Mouse (Mus musculus) neutrophil, adult 5-6 weeks (primary cell): ENCODE data around the gene Tarbp2. TPM values are rescaled to one million over a fixed set of nuclear protein-coding genes. Genes with fewer than 3 reads are reported as not detected.
A peak's percentile ranks its signal among the peaks of the same experiment; 100 is the strongest.

ENCODE experiments used
- ATAC-seq: fragments of 151-379, 151-347 bp; 2 replicates; pipeline ENCODE4 v1.8.0; 2017; ENCODE audit warnings: mild to moderate bottlenecking, moderate TSS enrichment; ENCODE audit not compliant: insufficient number of reproducible peaks, poor library complexity, low FRiP score, severe bottlenecking; ENCODE audit errors: extremely low read depth
- total RNA-seq: library from RNA; stranded (forward); fragments of 200-1000 nt; gene quantifications from 2 replicates; pipeline ENCODE4 v1.2.3, GENCODE M21; 2017

Gene Tarbp2
- total RNA-seq, 1 experiment from 2014 or later = 29.1 TPM

DNA sequence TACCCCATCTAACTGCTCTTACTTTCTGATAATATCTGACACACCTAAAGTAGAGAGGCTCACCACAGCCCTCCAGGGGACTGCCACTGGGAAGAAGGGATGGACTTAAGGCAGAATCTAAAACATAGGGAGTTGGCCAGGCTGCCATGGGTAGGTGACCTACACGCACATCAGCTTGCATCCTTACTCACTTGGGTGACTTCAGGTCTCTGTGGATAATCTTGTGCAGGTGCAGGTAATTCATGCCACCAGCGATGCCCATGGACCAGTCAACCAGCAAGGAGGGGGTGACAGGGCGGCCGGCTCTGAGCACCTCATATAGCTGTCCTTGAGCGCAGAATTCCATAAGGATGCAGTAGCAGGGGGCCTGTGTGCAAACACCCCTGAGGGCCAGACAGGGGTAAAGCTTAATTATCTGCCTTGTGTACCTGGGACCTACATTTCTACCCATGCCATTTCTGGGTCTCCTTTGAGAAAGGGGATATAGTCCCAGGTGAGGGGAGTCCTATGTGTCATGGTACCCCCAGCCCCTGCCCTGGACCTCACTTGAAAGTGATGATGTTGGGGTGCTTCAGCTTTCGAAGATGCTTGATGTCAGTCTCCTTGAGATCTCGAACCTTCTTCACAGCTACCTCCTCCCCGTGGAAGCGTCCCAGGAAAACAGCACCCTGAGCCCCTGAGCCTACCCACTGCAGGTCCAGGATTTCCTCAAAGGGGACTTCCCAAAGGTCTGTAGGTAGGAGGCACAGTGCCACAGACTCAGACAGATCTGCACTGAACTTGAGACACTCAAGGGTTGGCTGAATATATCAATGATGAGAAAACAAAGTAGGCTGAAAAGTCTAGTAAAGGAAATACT is 13.8 kb upstream of the Tarbp2 start:
- no peak for ATAC-seq

DNA sequence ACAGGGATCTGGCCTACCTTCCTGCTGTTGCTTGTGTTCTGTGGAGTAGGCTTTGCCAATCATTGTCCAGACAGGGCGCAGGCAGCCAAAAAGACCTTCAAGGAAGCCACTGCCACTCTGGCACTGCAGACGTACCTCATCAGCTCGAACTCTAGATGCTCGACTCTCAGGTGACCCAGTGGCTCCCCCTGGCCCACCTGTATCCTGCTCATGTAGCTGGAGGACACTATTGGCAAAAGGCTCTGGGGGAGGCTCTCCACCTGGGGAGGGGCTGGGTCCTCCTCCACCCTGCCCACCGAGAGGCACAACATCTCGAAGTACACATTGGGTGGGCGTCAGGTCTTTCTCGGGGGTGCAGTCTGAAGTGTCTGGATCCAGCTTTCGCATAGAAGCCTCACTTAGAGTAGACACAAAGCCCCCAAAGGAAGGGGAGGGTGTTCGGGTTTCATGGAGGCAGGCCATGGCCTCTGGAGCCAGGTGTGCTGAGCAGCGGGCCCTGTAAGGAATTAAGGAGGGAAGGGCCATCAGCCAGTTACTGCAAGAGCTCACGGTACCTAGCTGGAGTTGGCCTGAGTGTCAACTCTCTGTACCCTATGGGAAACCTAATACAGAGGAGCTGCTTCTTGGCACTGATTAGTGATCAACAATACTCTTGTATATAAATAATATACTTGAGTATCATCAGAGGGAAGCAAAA is 12.8 kb upstream of the Tarbp2 start:
- ATAC-seq = no peak

DNA sequence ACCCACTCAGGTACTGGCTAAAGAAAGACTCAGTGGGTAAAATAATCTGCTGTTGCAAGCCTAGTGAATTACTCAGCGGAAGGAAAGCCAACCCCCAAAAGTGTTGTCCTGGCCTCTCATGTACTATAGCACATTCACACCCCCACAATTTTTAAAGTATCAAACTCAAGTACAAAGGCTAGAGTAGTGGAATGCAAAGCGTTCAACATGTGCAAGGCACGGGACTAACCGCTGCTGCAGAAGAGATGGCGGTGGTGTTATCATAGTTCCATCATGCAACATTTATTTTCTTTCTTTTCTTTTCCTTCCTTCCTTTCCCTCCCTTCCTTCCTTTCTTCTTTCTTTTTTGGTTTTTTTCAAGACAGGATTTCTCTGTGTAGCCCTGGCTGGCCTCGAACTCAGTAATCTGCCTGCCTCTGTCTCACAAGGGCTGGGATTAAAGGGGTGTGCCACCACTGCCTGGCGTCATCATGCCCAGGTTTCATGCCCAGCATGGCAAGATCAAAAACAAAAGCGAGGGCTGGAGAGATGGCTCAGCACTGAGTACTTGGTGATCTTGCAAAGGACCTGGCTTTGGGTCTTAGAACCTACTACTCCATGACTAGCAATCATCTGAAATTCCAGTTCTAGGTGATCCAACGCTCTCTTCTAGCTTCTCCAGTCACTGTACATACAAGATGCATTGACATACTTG is 12.1 kb upstream of the Tarbp2 start:
- ATAC-seq = no peak

DNA sequence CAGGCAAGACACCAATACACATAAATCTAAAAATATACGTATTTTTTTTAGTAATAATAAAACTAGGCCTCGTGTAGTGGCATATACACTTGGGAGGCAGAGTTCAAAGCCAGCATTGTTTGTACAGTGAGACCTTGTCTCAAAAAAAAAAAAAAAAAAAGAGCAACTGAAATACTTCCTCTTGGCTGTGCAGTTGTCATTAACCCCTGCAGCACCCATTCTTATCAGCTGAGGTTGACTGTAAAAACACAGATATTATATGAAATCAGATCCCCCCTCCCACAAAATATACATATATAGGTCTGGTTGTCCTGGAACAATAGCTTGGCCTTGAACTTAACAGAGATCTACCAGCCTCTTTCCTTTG is 11.5 kb upstream of the Tarbp2 start:
- ATAC-seq = no peak

DNA sequence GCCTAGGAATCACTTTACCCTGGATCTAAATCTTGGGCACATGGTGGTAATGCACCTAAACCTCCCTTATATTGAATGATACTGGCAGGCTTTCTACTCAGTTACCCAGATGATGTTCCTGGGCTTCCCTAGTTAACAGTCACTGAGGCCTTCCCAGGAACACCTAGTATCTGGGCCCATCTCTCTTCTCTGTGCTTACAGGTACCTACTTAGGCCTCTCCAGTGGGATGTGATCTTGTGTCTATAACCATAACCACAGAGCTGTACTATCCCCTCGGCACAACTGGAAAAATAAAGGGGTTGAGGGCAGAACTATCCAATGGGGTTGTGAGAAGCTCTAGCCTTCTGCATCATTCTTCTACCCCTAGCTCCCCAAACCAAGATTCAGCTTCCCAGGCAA is 11.1 kb upstream of the Tarbp2 start:
- ATAC-seq = no peak

DNA sequence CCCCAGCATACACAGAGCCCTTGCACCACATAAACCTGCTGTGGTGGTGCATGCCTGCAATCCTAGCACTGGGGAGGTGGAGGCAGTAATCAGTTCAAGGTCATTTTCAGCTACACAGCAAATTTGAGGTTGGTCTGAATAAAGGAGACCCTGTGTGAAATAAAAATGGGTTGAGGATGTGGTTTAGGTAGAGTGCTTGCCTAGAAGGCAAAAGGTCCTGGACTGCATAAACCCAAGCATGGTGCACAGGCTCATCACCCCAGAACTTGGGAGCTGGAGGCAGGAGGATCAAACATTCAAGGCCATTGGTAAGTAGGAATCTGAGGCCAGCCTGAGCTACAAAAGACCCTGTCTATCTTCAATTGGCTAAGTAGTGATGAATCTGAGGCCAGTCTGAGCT is 10.4 kb upstream of the Tarbp2 start:
- no peak for ATAC-seq

DNA sequence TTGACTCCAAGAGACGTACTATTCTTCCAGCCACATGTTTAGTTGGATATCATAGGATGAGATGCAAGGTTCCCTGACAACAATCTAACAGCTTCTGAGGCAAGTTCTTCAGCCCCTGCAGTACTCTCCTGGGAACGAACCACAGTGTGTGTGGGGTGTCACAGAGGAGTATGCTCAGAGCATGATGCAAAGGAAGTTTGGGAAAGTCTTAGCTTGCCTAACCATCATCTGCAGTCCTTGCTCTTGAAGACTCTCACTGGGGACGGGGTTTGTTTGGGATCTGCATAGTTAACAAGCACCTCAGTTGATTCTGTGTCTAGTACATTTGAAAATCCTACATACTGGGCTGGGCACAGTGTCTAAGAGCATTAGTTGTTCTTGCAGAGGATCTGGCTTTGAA is 9.7 kb upstream of the Tarbp2 start:
- no peak for ATAC-seq

DNA sequence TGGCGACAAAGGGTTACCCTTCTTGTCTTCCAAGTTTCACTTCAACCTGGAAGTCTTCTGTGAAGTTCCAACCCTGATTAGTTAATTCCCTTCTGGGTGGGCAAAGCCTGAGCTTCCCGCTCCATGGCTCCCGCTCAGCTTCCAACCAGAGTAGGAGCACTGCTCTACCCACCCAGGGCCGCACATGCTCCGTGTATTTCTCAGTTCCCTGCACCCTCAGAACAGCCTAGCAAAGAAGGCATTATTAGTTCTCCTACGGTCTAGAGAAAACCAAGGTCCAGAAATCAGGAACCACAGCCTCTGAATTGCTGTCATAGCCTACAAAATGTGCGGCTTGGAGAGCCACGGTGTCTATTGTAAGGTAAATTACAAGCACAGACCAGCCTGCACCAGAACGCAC is 7.9 kb upstream of the Tarbp2 start:
- ATAC-seq = no peak

DNA sequence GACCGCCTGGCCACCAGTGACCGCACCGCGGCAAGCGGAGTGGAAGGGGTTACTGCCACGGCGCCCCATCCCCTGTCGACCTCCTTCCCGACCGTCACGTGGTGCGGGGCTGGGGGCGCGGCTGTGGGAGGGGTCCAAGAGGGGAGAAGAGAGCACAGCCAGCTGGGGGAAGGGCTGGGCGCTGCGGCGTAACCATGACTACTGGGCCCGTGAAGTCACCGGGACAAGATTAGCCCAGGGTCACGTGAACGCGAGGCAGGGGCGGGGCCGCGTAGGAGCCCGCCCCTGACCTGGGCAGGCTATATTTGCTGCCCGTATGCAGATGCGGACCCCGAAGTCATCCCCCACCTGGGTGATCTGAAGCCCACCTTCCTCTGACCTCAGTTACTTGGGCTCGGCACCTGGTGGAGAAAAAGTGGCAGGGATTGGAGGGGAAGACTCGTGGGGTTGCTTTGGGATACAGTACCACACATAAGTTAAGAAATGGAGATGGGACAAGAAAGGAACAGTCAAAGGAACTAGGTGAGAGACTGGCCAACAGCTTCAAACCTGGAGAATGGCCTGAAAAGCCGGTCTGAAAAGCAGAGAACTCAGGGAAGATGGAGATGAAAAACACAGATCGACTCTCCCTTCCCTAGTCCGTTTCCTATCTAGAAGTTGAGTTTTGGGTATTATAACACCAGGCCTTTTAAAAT is 7.3 kb upstream of the Tarbp2 start:
- ATAC-seq = peak; percentile 75

DNA sequence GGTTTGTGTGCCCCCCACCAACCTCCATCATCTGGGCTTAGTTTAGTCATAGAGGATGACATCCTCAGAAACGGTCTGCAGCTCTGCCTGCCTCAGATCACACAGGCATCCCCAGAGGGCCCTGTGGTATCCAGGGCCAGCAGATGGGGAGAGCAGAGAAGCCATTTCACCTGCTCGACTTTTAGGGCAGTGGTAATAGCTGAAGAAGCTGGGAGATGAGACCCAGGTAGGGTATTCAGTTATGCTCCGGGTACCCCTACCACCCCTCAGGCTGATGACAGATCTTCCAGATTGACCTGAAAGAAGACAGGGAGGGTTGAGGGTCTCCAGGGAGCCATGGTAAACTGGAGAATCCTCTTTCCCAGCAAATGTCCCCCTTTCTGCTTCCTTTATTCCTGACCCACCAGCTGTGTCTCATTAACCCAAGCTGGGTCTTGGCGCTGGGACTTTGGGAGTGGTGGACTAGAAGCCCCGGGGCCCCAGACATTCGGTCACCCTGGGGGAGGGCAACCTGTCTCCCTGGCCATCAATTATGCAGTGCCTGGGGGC is 6.6 kb upstream of the Tarbp2 start:
- no peak for ATAC-seq

DNA sequence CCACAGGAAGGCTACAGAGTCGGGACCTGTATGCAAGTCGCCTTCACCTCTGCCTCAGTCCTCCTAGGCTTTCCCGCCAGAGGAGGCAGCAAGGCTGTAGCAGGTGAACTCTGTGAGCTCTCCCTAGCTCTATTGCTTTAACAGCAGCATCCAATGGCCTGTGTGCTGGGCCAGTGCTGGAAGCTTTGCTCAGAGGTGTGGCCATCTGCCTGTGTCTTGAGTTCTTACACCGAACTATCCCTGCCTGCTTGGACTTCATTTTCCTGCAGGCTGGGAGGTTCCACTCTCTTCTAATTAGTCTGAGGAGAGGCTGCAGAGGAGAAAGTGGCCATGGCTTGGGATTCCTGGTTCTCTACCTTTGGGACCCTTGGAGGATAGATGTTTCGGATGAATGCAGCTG is 6.0 kb upstream of the Tarbp2 start:
- no peak for ATAC-seq

DNA sequence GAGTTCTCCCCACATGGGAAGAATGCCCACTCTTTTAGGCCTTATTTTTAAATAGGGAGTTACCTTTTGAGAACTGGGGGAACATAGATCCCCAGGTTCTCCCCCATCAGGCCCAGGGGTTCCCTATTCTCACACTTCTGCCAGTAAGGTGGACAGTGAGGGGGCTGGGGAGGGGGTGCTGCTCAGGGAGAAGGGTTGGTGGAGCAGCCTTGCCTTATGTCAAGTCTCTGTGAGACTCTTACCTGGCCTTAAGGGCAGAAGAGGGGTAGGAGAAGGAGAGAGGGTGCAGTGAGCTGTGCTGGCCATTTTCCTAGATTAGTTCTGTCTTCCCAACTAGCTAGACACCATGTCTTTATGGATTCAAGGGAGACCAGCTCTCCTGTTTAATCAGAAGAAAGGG is 5.5 kb upstream of the Tarbp2 start:
- ATAC-seq = no peak

DNA sequence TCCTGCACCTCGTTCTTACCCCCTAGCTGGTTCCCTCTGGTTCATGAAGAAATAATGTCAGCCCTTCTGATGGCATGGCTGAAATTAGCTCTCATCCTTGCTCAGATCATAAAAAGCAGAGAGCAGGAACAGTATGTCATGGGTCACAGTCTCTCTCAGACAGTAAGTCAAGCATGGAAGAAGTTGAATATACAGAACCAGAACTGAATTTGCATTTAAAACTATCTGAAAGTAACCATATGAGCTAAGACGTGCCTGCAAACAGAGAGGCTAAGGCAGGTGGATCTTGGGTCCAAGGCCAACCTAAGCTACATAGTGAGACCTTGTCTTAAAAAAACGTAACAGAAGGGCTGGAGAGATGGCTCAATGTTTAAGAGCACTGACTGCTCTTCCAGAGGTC is 5.0 kb upstream of the Tarbp2 start:
- ATAC-seq = no peak

DNA sequence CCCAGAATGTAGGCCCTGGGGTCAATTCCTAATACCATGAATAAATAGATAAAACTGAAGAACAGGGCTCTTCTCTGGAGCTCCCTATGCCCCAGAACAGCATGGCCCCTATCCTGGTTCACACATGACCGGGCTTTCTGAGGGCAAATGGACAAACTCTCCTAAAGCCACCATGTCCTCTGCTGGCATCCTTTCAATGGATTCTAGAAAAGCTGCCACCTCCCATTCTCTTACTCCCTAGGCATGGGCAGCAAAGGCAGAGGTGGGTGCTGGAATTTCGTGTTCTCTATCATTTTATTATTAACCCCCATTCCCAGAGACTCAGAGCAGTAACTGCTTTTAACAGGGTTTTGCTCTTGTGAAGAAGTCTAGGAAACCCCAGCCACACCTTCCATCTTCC is 2.7 kb upstream of the Tarbp2 start:
- no peak for ATAC-seq

DNA sequence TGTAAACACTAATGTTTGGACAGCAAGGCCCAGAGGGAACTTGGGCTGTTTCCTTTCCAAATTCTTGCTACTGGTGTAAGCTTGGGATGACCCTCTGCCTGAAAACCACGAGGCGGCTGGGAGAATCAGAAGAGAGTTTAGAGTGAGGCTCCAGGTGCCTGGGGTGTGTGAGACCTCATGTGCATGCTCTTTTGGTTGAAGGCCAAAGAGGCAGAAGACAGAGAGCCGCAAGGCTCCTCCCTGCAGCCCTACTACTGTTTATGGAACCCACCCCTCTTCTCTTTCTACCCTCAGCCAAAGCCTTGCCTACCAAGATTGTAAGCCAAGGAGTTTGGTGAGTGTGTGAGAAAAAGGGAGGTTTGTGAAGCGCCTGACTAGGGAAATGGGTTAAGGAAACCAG is 2.2 kb upstream of the Tarbp2 start:
- no peak for ATAC-seq

DNA sequence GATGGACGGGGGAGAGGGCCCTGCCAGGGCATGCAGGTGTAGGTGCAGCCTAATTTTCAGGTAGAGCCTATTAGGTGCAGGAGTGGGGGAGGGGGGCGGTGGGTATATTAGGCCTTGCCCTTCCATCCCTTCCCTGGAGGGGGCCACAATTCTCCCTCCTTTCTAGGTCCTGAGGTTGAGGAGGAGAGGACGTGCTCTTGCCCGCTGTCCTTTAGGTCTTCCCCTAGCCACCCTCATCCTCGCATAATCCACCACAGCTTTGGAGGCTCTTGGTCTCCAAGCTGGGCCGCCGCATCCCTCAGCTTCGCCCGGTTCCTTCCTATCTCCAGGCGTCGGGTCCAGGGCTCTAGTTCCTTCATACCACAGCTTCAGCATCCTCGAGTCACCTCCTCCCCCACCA is 1.7 kb upstream of the Tarbp2 start:
- ATAC-seq = no peak

DNA sequence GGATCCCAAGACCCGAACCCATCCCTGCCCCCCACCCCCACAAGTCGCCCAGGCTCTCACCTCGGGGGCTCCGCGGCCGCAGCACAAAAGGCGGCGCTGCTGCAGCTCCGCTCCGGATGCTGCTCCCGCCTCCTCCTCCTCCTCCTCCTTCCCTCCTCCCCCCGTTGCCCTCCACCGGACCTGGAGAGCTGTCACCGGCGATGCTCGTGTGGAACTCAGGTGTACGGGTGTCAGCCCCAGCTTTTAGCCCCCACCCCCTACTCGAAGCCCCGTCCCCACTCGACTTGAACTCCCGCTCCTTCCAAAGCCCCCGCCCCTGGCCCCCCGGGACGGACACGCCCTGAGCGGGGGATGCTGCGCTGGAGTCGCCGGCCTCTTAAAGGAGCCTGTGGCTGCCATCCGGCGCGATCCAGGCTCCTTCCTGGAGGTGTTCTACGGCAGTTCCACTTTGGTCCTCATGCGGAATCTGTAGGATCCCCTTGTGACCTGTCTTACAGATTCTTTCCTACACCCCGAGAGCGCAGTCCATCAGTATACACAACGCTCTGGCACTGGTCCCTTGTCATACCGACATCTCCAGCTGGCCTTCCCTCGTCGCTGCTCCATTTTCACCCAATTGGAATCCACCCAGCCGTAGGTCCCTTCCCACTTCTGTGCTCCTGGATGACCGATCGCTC is 1.1 kb upstream of the Tarbp2 start, which contains the start of gene Map3k12:
Gene Map3k12 (minus strand): TSS at position 337 of the 677 bp plus-strand sequence.
- no peak for ATAC-seq

DNA sequence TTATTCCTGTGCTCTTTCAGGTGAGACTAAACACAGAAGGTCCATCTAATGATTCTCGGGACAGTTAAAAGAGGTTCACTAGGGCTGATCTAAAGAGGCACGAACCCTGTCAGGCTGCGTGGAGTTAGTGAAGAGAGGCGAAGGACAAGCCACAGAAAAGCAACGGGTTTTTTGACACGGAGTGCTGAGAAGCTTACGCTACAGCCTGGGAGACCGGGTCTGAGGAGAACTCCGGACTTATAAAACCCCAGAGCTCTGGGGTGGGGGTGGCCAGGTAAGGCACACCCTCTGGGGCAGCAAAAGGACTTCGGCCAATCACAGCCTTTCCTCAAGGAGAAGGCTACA is 389 bp upstream of the Tarbp2 start:
- no peak for ATAC-seq

DNA sequence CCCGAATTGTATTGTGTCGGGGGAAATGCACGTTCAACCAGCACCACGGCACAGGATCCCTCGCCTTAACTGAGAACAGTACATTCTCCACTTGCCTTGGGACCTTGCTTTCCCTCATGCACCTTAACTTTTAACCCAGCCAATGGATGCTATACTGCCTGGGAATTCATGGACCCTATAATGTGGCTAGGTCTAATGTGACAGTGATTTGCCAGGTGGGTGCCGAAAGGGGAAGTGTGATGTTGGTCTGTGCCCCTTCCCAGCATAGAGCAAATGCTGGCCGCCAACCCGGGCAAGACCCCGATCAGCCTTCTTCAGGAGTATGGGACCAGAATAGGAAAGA is 838 bp downstream of the Tarbp2 start:
- no peak for ATAC-seq
